Mouse (Mus musculus) kidney, adult 2 months (tissue): Measurements from ENCODE around the gene Glrx3.

Source experiments
- CTCF ChIP-seq: fragments of 200-500 bp; conservative IDR thresholded peaks from 2 replicates; pipeline ENCODE4 v1.5.1; 2011; ENCODE audit warnings: low read depth, mild to moderate bottlenecking, control low read depth, low read length, moderate library complexity, mixed read lengths; ENCODE audit not compliant: insufficient read depth, insufficient read length
- POLR2A ChIP-seq: fragments of 200-500 bp; IDR thresholded peaks from one replicate; pipeline ENCODE4 v1.6.1; 2011; ENCODE audit warnings: low read depth, low read length, control low read depth

DNA sequence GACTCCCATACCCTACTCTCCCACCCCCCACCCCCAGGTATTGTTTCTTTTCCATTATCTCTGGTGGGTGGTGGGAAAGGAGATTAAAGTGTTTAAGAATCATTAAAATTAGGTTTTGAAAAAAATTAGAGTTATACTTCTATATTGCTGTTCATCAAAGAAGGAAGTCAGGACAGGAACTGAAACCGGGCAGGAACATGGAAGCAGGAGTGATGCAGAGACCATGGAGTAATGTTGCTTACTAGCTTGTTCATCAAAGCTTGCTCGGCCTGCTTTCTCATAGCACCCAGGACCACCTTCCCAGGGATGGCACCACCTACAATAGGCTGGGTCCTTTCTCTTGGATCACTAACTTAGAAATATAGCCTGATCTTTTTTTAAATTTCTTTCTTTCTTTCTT is 16.9 kb upstream of the Glrx3 start:
- TF ChIP-seq POLR2A, result no peak
- TF ChIP-seq CTCF, result no peak
